Mouse (Mus musculus) c-Kit-negative CD71-positive TER-119-positive erythroid progenitor cells, embryonic 14.5 days (primary cell): Measurements from ENCODE around the gene Ror1.

Experiments used
- DNase-seq: peaks from one replicate; pipeline ENCODE4 v3.0.0-alpha.2; 2013; ENCODE audit warnings: low read depth, low spot score

Ror1 gene

GRCm38 (mm10) chr4:100116366-100116765 is 20.8 kb downstream of the Ror1 start:
- DNase-seq: no peak

GRCm38 (mm10) chr4:100118676-100119075 is 23.1 kb downstream of the Ror1 start:
- DNase-seq: no peak

GRCm38 (mm10) chr4:100119431-100119830 is 23.8 kb downstream of the Ror1 start:
- DNase-seq: no peak

- DNase-seq: no peak
Observed at GRCm38 (mm10) chr4:100120547-100120946, 25.0 kb downstream of the Ror1 start.

GRCm38 (mm10) chr4:100122436-100122835 is 26.8 kb downstream of the Ror1 start:
- no peak for DNase-seq

- no peak for DNase-seq
Observed at GRCm38 (mm10) chr4:100123519-100123918, 27.9 kb downstream of the Ror1 start.

GRCm38 (mm10) chr4:100124056-100124455 is 28.5 kb downstream of the Ror1 start:
- no peak for DNase-seq

- no peak for DNase-seq
Observed at GRCm38 (mm10) chr4:100124935-100125334, 29.3 kb downstream of the Ror1 start.

GRCm38 (mm10) chr4:100126531-100127310 is 31.1 kb downstream of the Ror1 start:
- DNase-seq: no peak

GRCm38 (mm10) chr4:100128026-100128922 is 32.7 kb downstream of the Ror1 start:
- no peak for DNase-seq

GRCm38 (mm10) chr4:100129201-100129600 is 33.6 kb downstream of the Ror1 start:
- DNase-seq: no peak

GRCm38 (mm10) chr4:100130771-100131475 is 35.3 kb downstream of the Ror1 start:
- DNase-seq: no peak

GRCm38 (mm10) chr4:100131488-100131887 is 35.9 kb downstream of the Ror1 start:
- no peak for DNase-seq

GRCm38 (mm10) chr4:100132261-100132660 is 36.7 kb downstream of the Ror1 start:
- DNase-seq: no peak

- DNase-seq: no peak
Observed at GRCm38 (mm10) chr4:100136046-100136445, 40.5 kb downstream of the Ror1 start.

- no peak for DNase-seq
Observed at GRCm38 (mm10) chr4:100137102-100137835, 41.7 kb downstream of the Ror1 start.

GRCm38 (mm10) chr4:100141626-100142025 is 46.0 kb downstream of the Ror1 start:
- no peak for DNase-seq

GRCm38 (mm10) chr4:100144744-100145143 is 49.2 kb downstream of the Ror1 start:
- DNase-seq: no peak

GRCm38 (mm10) chr4:100150797-100151196 is 55.2 kb downstream of the Ror1 start:
- DNase-seq: no peak

GRCm38 (mm10) chr4:100154560-100155130 is 59.1 kb downstream of the Ror1 start:
- DNase-seq: no peak

GRCm38 (mm10) chr4:100155731-100156130 is 60.1 kb downstream of the Ror1 start:
- DNase-seq: no peak
